ENCODE assay signal across 21 mouse cellular contexts in genomic region chr17:72062978-72063377, GRCm38 (mm10).
"Had no signal": no experiment of that assay in that cellular context is flagged by ENCODE, and none has a peak within 500 bp of the region (broad histone marks: within the 10 kb centered on the region; RNA-seq: fewer than 3 reads in every experiment).

No protein-coding gene starts in this region.

- H3K27ac ChIP-seq: liver, embryonic 13.5 days; liver, embryonic 15.5 days; midbrain, embryonic 10.5 days; midbrain, embryonic 12.5 days; neural tube, embryonic 13.5 days; neural tube, embryonic 15.5 days had no signal

- H3K9ac ChIP-seq: liver, embryonic 13.5 days; liver, embryonic 15.5 days; liver, postnatal 0 days; lung, embryonic 14.5 days; midbrain, embryonic 12.5 days; neural tube, embryonic 13.5 days; neural tube, embryonic 15.5 days had no signal

- H3K4me3 ChIP-seq: liver, embryonic 13.5 days; liver, embryonic 15.5 days; midbrain, embryonic 10.5 days; midbrain, embryonic 12.5 days; myocyte; neural tube, embryonic 13.5 days; neural tube, embryonic 15.5 days had no signal

- ATAC-seq: liver, postnatal 0 days; midbrain, embryonic 16.5 days had no signal

- H3K4me2 ChIP-seq: liver, embryonic 13.5 days; liver, embryonic 15.5 days; lung, embryonic 14.5 days; midbrain, embryonic 12.5 days; neural tube, embryonic 13.5 days; neural tube, embryonic 15.5 days had no signal

- H3K36me3 ChIP-seq: liver, embryonic 13.5 days; liver, embryonic 15.5 days; midbrain, embryonic 10.5 days; midbrain, embryonic 12.5 days; neural tube, embryonic 13.5 days; neural tube, embryonic 15.5 days had no signal

- H3K27me3 ChIP-seq: liver, embryonic 13.5 days; liver, embryonic 15.5 days; midbrain, embryonic 12.5 days; neural tube, embryonic 15.5 days had no signal

- H3K9me3 ChIP-seq: liver, embryonic 13.5 days; liver, embryonic 15.5 days; midbrain, embryonic 10.5 days; midbrain, embryonic 12.5 days; neural tube, embryonic 13.5 days; neural tube, embryonic 15.5 days had no signal

- DNase-seq: liver, embryonic 13.5 days; liver, postnatal 0 days; lung, embryonic 14.5 days; lung, postnatal 10 days; lung, postnatal 4 days; midbrain, embryonic 14.5 days; retina, postnatal 1 day; right cerebral cortex, adult 18-20 months; right cerebral cortex, postnatal 25 days; right cerebral cortex, postnatal 4 days; spleen, adult 18-20 months; thymus, adult 18-20 months; thymus, postnatal 14 days; thymus, postnatal 4 days had no signal

- H3K4me1 ChIP-seq: liver, embryonic 13.5 days; liver, embryonic 15.5 days; midbrain, embryonic 10.5 days; midbrain, embryonic 12.5 days; neural tube, embryonic 15.5 days had no signal
